In the genomic region with DNA sequence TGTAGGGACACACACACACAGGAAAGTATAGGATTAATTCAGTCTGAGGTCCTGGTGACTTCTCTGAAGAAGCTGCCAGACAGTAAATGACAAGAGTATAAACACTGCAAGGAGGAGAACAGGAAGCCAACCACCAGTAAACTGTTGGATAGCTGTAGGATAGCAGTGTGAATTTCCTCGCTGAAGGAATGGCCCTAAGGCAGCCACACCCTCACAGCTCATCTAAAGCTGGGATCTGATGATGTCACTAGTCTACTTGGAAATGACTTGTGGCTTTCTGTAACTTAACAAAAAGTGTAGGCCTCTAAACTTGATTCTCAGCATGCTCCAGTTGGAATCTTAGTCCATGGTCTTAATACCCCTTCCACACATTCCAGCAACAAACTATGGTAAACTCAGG, we compare ENCODE assay signal across 17 mouse cellular contexts.
DNase-seq lines count a peak whose midpoint lies in the region; ATAC-seq and TF ChIP-seq lines count a peak whose summit lies in the region.
"Had no signal": no experiment of that assay in that cellular context is flagged by ENCODE, and none has a peak within 500 bp of the region (broad histone marks: within the 10 kb centered on the region; RNA-seq: fewer than 3 reads in every experiment).

No protein-coding gene starts in this region.

- no peak for ATAC-seq in lung, embryonic 14.5 days (ENCODE audit: insufficient read depth)
- ATAC-seq in intestine, embryonic 15.5 days = no peak
- ATAC-seq: activated CD4-positive, CD25-positive, alpha-beta regulatory T cell, adult 4 months; forebrain, embryonic 15.5 days; forebrain, postnatal 0 days had no signal

- H3K9me3 ChIP-seq in lung, embryonic 14.5 days (ENCODE audit: low read depth, low read length) = no peaks in the 10 kb centered on the region
- H3K9me3 ChIP-seq in intestine, embryonic 15.5 days = no peaks in the 10 kb centered on the region
- H3K9me3 ChIP-seq: embryonic facial prominence, embryonic 10.5 days; embryonic facial prominence, embryonic 12.5 days; forebrain, embryonic 13.5 days; forebrain, embryonic 15.5 days had no signal

- H3K4me1 ChIP-seq in lung, embryonic 14.5 days (ENCODE audit: insufficient read depth) = peaks cover 9% of the 10 kb centered on the region
- H3K4me1 ChIP-seq in intestine, embryonic 15.5 days (replicated peaks) = peaks cover 3% of the 10 kb centered on the region; the same call in 1 of the 2 replicates
- H3K4me1 ChIP-seq: embryonic facial prominence, embryonic 10.5 days; embryonic facial prominence, embryonic 12.5 days; forebrain, embryonic 15.5 days had no signal

- TF ChIP-seq CTCF in lung, embryonic 14.5 days (IDR thresholded peaks at IDR 0.05; ENCODE audit: low read depth) = no peak

- no peak overlapping the region for H3K9ac ChIP-seq in lung, embryonic 14.5 days
- no peak overlapping the region for H3K9ac ChIP-seq in intestine, embryonic 15.5 days
- H3K9ac ChIP-seq: embryonic facial prominence, embryonic 12.5 days; forebrain, embryonic 13.5 days; forebrain, embryonic 15.5 days; forebrain, postnatal 0 days had no signal

- H3K4me2 ChIP-seq in lung, embryonic 14.5 days = no peak overlapping the region
- no peak overlapping the region for H3K4me2 ChIP-seq in intestine, embryonic 15.5 days (replicated peaks)
- H3K4me2 ChIP-seq: embryonic facial prominence, embryonic 12.5 days; forebrain, embryonic 13.5 days; forebrain, embryonic 15.5 days had no signal

- 56% methylated on average over 1 of the region's 1 CpGs for WGBS in lung, embryonic 14.5 days
- 63% methylated on average over 1 of the region's 1 CpGs for WGBS in intestine, embryonic 15.5 days

- no peaks in the 10 kb centered on the region for H3K27me3 ChIP-seq in lung, embryonic 14.5 days (ENCODE audit: insufficient read depth, low read length)
- no peaks in the 10 kb centered on the region for H3K27me3 ChIP-seq in intestine, embryonic 15.5 days (replicated peaks)
- H3K27me3 ChIP-seq: embryonic facial prominence, embryonic 12.5 days; forebrain, embryonic 13.5 days; forebrain, embryonic 15.5 days had no signal

- no peaks in the 10 kb centered on the region; the same call in none of the 2 replicates for H3K36me3 ChIP-seq in lung, embryonic 14.5 days (ENCODE audit: insufficient read depth)
- no peaks in the 10 kb centered on the region for H3K36me3 ChIP-seq in intestine, embryonic 15.5 days
- H3K36me3 ChIP-seq: forebrain, embryonic 15.5 days had no signal

- H3K27ac ChIP-seq in lung, embryonic 14.5 days (ENCODE audit: low read depth) = no peak overlapping the region
- H3K27ac ChIP-seq in intestine, embryonic 15.5 days = no peak overlapping the region
- H3K27ac ChIP-seq: embryonic facial prominence, embryonic 10.5 days; embryonic facial prominence, embryonic 12.5 days; forebrain, embryonic 13.5 days; forebrain, embryonic 15.5 days had no signal

- H3K4me3 ChIP-seq in lung, embryonic 14.5 days (ENCODE audit: low read depth, low read length) = no peak overlapping the region
- H3K4me3 ChIP-seq in intestine, embryonic 15.5 days (replicated peaks) = no peak overlapping the region
- H3K4me3 ChIP-seq: embryonic facial prominence, embryonic 10.5 days; embryonic facial prominence, embryonic 12.5 days; forebrain, embryonic 13.5 days; forebrain, embryonic 15.5 days had no signal

- DNase-seq in lung, embryonic 14.5 days = peak; percentile 28
- DNase-seq in lung, adult 18-20 months = no peak
- peak; percentile 22 for DNase-seq in lung, postnatal 10 days
- DNase-seq in lung, postnatal 14 days = no peak
- peak; percentile 61 for DNase-seq in 3T3-L1 (ENCODE audit: low read depth, low spot score)
- DNase-seq in kidney, postnatal 36 days = no peak
- DNase-seq: adrenal gland, adult 8-10 months; adrenal gland, postnatal 14 days; adrenal gland, postnatal 36 days; cerebellum, adult 11-12 months; forebrain, postnatal 0 days had no signal

Comparison
In these comparisons a context has a peak if more than half of its experiments do, and no peak if none do; other contexts are left out.
1. DNase-seq: peak in lung, embryonic 14.5 days (single experiment), lung, postnatal 10 days (single experiment) and 3T3-L1 (single experiment); none in lung, adult 18-20 months (0 of 2), lung, postnatal 14 days (single experiment) and kidney, postnatal 36 days (0 of 2).